Mouse (Mus musculus) forebrain, embryonic 14.5 days (tissue): ENCODE measurements around the gene Kmt2a. TPM values are rescaled to one million over a fixed set of nuclear protein-coding genes. Genes with fewer than 3 reads are reported as not detected.

Experiments used
- ATAC-seq: fragments of 200-750 bp; cut with Nextera tagmentation; 2 replicates; pipeline ENCODE4 v1.8.0; 2017; ENCODE audit warnings: mild to moderate bottlenecking, moderate library complexity
- DNase-seq: peaks from one replicate; pipeline ENCODE4 v3.0.0-alpha.2; 2015; ENCODE audit warnings: low spot score
- H3K27ac ChIP-seq: fragments of 300-500 bp; sonication (generic); 2 replicates; pipeline ENCODE4 v1.5.1; 2014; ENCODE audit warnings: low read depth, mild to moderate bottlenecking, control low read depth, low read length, moderate library complexity
- H3K27me3 ChIP-seq: fragments of 300-500 bp; sonication (generic); replicated peaks from 2 replicates; pipeline ENCODE4 v1.6.1; 2014; ENCODE audit warnings: low read length, control low read depth, mixed read lengths; ENCODE audit not compliant: control insufficient read depth, insufficient read depth
- H3K36me3 ChIP-seq: fragments of 300-500 bp; sonication (generic); 2 replicates; pipeline ENCODE4 v1.6.1; 2014; ENCODE audit warnings: low read length, control low read depth; ENCODE audit not compliant: control insufficient read depth, insufficient read depth
- H3K4me1 ChIP-seq: fragments of 300-500 bp; sonication (generic); 2 replicates; pipeline ENCODE4 v1.6.1; 2014; ENCODE audit warnings: antibody characterized with exemption, low read length, control low read depth; ENCODE audit not compliant: control insufficient read depth, insufficient read depth
- H3K4me2 ChIP-seq: fragments of 300-500 bp; sonication (generic); 2 replicates; pipeline ENCODE4 v1.6.1; 2014; ENCODE audit warnings: mild to moderate bottlenecking, control low read depth, low read length
- H3K4me3 ChIP-seq: fragments of 300-500 bp; sonication (generic); 2 replicates; pipeline ENCODE4 v1.5.1; 2014; ENCODE audit warnings: low read depth, low read length, control low read depth
- H3K9ac ChIP-seq: fragments of 300-500 bp; sonication (generic); 2 replicates; pipeline ENCODE4 v1.6.1; 2014; ENCODE audit warnings: mild to moderate bottlenecking, low read length, control low read depth, moderate library complexity
- H3K9me3 ChIP-seq: fragments of 300-500 bp; sonication (generic); replicated peaks from 2 replicates; pipeline ENCODE4 v1.6.1; 2016; ENCODE audit warnings: low read length, control low read depth, mixed read lengths; ENCODE audit not compliant: control insufficient read depth
- WGBS: fragments of 180-500 bp; shearing (Covaris S2); extraction: QIAGEN DNeasy Blood & Tissue Kit; methylation state at CpG from one replicate; pipeline ENCODE4 v1.1.7; 2014; 5-methylcytosine and 5-hydroxymethylcytosine counted together
- polyA plus RNA-seq: library from polyadenylated mRNA; unstranded; fragments of >200 nt; fragmentation: Nextera tagmentation; extraction: Ambion mirVana; gene quantifications from 2 replicates; pipeline ENCODE4 v1.2.1, GENCODE M21; 2014

Kmt2a gene
- polyA plus RNA-seq, 1 experiment from 2014 or later: 9.6 TPM

- Histone ChIP-seq H3K36me3 (peaks cover 2% of the 10 kb centered on the region; the same call in 1 of the 2 replicates), H3K9ac (no peak overlapping the region), H3K27me3 (no peaks in the 10 kb centered on the region), H3K9me3 (no peaks in the 10 kb centered on the region), H3K4me3 (no peak overlapping the region), H3K27ac (no peak overlapping the region), H3K4me2 (no peak overlapping the region), H3K4me1 (no peaks in the 10 kb centered on the region; the same call in 1 of the 2 replicates)
- 65% methylated on average over 6 of the region's 6 CpGs for WGBS
- ATAC-seq (peak; percentile 67; the same call in 1 of the 2 replicates), DNase-seq (peak; percentile 47)
Measured at GRCm38 (mm10) chr9:44855153-44855552, 25.9 kb downstream of the Kmt2a start.

GRCm38 (mm10) chr9:44847446-44847845 lies 33.6 kb downstream of the Kmt2a start:
- H3K4me3 ChIP-seq: no peak overlapping the region
- H3K4me2 ChIP-seq: no peak overlapping the region
- no peak for DNase-seq
- H3K9me3 ChIP-seq: no peaks in the 10 kb centered on the region
- H3K4me1 ChIP-seq: no peaks in the 10 kb centered on the region
- WGBS: 91% methylated on average over 6 of the region's 6 CpGs
- H3K36me3 ChIP-seq: peaks cover 77% of the 10 kb centered on the region
- H3K27ac ChIP-seq: no peak overlapping the region
- no peaks in the 10 kb centered on the region for H3K27me3 ChIP-seq
- no peak for ATAC-seq
- H3K9ac ChIP-seq: no peak overlapping the region

- DNase-seq (peak; percentile 30), ATAC-seq (no peak)
- Histone ChIP-seq H3K27me3 (no peaks in the 10 kb centered on the region), H3K27ac (no peak overlapping the region), H3K4me1 (no peaks in the 10 kb centered on the region), H3K9ac (no peak overlapping the region), H3K4me2 (no peak overlapping the region), H3K9me3 (no peaks in the 10 kb centered on the region), H3K36me3 (peaks cover 85% of the 10 kb centered on the region), H3K4me3 (no peak overlapping the region)
- WGBS: 86% methylated on average over 10 of the region's 10 CpGs
Measured at GRCm38 (mm10) chr9:44841241-44841640, 39.9 kb downstream of the Kmt2a start.

- no peaks in the 10 kb centered on the region for H3K4me1 ChIP-seq
- H3K27ac ChIP-seq: no peak overlapping the region
- WGBS: 46% methylated on average over 7 of the region's 7 CpGs
- H3K4me3 ChIP-seq: no peak overlapping the region
- H3K4me2 ChIP-seq: no peak overlapping the region
- ATAC-seq (peak; percentile 15; the same call in 1 of the 2 replicates), DNase-seq (peak; percentile 86)
- peaks cover 81% of the 10 kb centered on the region for H3K36me3 ChIP-seq
- no peaks in the 10 kb centered on the region for H3K9me3 ChIP-seq
- H3K9ac ChIP-seq: no peak overlapping the region
- H3K27me3 ChIP-seq: no peaks in the 10 kb centered on the region
Measured at GRCm38 (mm10) chr9:44836439-44836838, 44.7 kb downstream of the Kmt2a start.

GRCm38 (mm10) chr9:44832356-44832755 lies 48.7 kb downstream of the Kmt2a start:
- H3K9ac ChIP-seq: no peak overlapping the region
- no peaks in the 10 kb centered on the region for H3K27me3 ChIP-seq
- no peaks in the 10 kb centered on the region for H3K9me3 ChIP-seq
- no peak overlapping the region for H3K4me2 ChIP-seq
- H3K4me1 ChIP-seq: no peaks in the 10 kb centered on the region
- 79% methylated on average over 4 of the region's 4 CpGs for WGBS
- H3K36me3 ChIP-seq: peaks cover 90% of the 10 kb centered on the region
- H3K27ac ChIP-seq: no peak overlapping the region
- H3K4me3 ChIP-seq: no peak overlapping the region
- peak; percentile 23 for DNase-seq
- no peak for ATAC-seq

- DNase-seq (no peak), ATAC-seq (no peak)
- 54% methylated on average over 2 of the region's 2 CpGs for WGBS
- no peaks in the 10 kb centered on the region for H3K9me3 ChIP-seq
- no peak overlapping the region for H3K27ac ChIP-seq
- no peaks in the 10 kb centered on the region for H3K27me3 ChIP-seq
- no peak overlapping the region for H3K4me3 ChIP-seq
- H3K9ac ChIP-seq: no peak overlapping the region
- H3K4me1 ChIP-seq: no peaks in the 10 kb centered on the region
- no peak overlapping the region for H3K4me2 ChIP-seq
- H3K36me3 ChIP-seq: peaks cover 94% of the 10 kb centered on the region
Measured at GRCm38 (mm10) chr9:44830506-44830905, 50.6 kb downstream of the Kmt2a start.

- Histone ChIP-seq H3K4me2 (no peak overlapping the region), H3K9me3 (no peaks in the 10 kb centered on the region), H3K27ac (no peak overlapping the region), H3K27me3 (no peaks in the 10 kb centered on the region), H3K9ac (no peak overlapping the region), H3K36me3 (peaks cover 94% of the 10 kb centered on the region), H3K4me3 (no peak overlapping the region), H3K4me1 (no peaks in the 10 kb centered on the region)
- 94% methylated on average over 11 of the region's 11 CpGs for WGBS
- no peak for DNase-seq
- ATAC-seq: no peak
Measured at GRCm38 (mm10) chr9:44828944-44829343, 52.2 kb downstream of the Kmt2a start.

GRCm38 (mm10) chr9:44826660-44827059 lies 54.4 kb downstream of the Kmt2a start:
- H3K4me1 ChIP-seq: no peaks in the 10 kb centered on the region
- no peak overlapping the region for H3K4me2 ChIP-seq
- H3K27ac ChIP-seq: no peak overlapping the region
- H3K9ac ChIP-seq: no peak overlapping the region
- no peaks in the 10 kb centered on the region for H3K27me3 ChIP-seq
- WGBS: 91% methylated on average over 7 of the region's 7 CpGs
- H3K4me3 ChIP-seq: no peak overlapping the region
- ATAC-seq: no peak
- peaks cover 96% of the 10 kb centered on the region for H3K36me3 ChIP-seq
- no peak for DNase-seq
- H3K9me3 ChIP-seq: no peaks in the 10 kb centered on the region

- H3K27me3 ChIP-seq: no peaks in the 10 kb centered on the region
- no peak overlapping the region for H3K9ac ChIP-seq
- no peaks in the 10 kb centered on the region for H3K9me3 ChIP-seq
- H3K36me3 ChIP-seq: peaks cover 100% of the 10 kb centered on the region
- no peak overlapping the region for H3K4me3 ChIP-seq
- H3K4me2 ChIP-seq: no peak overlapping the region
- H3K4me1 ChIP-seq: no peaks in the 10 kb centered on the region
- H3K27ac ChIP-seq: no peak overlapping the region
- DNase-seq (no peak), ATAC-seq (no peak)
- 90% methylated on average over 15 of the region's 15 CpGs for WGBS
Measured at GRCm38 (mm10) chr9:44819920-44820827, 60.9 kb downstream of the Kmt2a start.
